8 mouse cellular contexts compared by ENCODE assay signal in the genomic region with DNA sequence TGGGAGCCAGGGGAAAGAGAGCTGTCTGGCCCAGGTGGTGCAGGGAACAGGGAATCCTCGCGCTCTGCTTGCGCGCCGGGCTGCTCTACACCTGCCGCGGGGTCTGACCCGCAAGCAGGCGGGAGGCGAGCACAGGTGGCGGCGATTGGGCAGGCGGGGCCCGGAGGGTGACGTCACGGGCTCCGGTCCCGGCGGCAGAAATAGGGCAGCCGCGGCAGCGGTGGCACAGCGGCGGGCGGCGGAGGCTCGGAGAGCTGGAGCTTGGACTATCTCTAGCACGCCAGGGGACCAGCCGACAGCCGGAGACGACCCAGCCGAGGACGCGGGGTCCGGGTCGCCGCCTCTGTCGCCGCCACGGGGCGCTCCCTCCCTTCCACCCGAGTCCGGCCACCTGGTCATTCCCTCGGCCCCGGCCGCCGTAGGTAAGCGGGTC. TPM values are rescaled to one million over a fixed set of nuclear protein-coding genes. Genes with fewer than 3 reads are reported as not detected.
DNase-seq lines count a peak whose midpoint lies in the region; ATAC-seq and TF ChIP-seq lines count a peak whose summit lies in the region.

A gene (plus strand): TSS at position 174 of the 433 bp plus-strand sequence.

- no peaks in the 10 kb centered on the region for H3K9me3 ChIP-seq in heart, embryonic 16.5 days (replicated peaks; ENCODE audit: control insufficient read depth, low read length)
- H3K9me3 ChIP-seq in liver, embryonic 16.5 days (replicated peaks; ENCODE audit: control insufficient read depth, low read length): no peaks in the 10 kb centered on the region

- peaks cover 8% of the 10 kb centered on the region for H3K4me1 ChIP-seq in heart, embryonic 16.5 days (ENCODE audit: control insufficient read depth, insufficient read depth, low read length)
- no peaks in the 10 kb centered on the region; the same call in 1 of the 2 replicates for H3K4me1 ChIP-seq in liver, embryonic 16.5 days (ENCODE audit: control insufficient read depth, low read depth, low read length)
- peaks cover 12% of the 10 kb centered on the region for H3K4me1 ChIP-seq in olfactory bulb, adult 2 months (ENCODE audit: control insufficient read depth, insufficient read depth, low read length)

- TF ChIP-seq CTCF in olfactory bulb, adult 2 months (IDR thresholded peaks at IDR 0.05; ENCODE audit: insufficient read depth, low read depth, low read length): no peak

- no peak within 1 kb of the TSS for H3K27ac ChIP-seq in heart, embryonic 16.5 days (ENCODE audit: low read length)
- H3K27ac ChIP-seq in liver, embryonic 16.5 days (ENCODE audit: low read length): no peak within 1 kb of the TSS
- no peak within 1 kb of the TSS for H3K27ac ChIP-seq in olfactory bulb, adult 2 months (ENCODE audit: insufficient read depth, low read depth, low read length)

- TF ChIP-seq POLR2A in olfactory bulb, adult 2 months (IDR thresholded peaks at IDR 0.05; ENCODE audit: insufficient read depth, low read depth, low read length): peak; percentile 36; the same call in 1 of the 2 replicates

- under 1% methylated on average over 35 of the region's 48 CpGs for WGBS in heart, embryonic 16.5 days
- under 1% methylated on average over 44 of the region's 48 CpGs for WGBS in liver, embryonic 16.5 days (ENCODE audit: insufficient replicate concordance)
- under 1% methylated on average over 48 of the region's 48 CpGs for WGBS in olfactory bulb, adult 2 months

- H3K9ac ChIP-seq in heart, embryonic 16.5 days (ENCODE audit: low read length): peak within 1 kb of the TSS; percentile 78
- H3K9ac ChIP-seq in liver, embryonic 16.5 days (ENCODE audit: low read depth, low read length): no peak within 1 kb of the TSS

- H3K4me2 ChIP-seq in heart, embryonic 16.5 days (ENCODE audit: low read depth, low read length): peak within 1 kb of the TSS; percentile 96
- H3K4me2 ChIP-seq in liver, embryonic 16.5 days (ENCODE audit: low read depth, low read length): peak within 1 kb of the TSS; percentile 50

- 0 out of 2 replicates have a peak, but pooled peaks have one; percentile 50 for ATAC-seq in heart, embryonic 16.5 days (replicated peaks; ENCODE audit: extremely low read depth, insufficient read depth, low FRiP score)
- ATAC-seq in liver, embryonic 16.5 days (ENCODE audit: low read depth): no peak
- ATAC-seq in megakaryocyte-erythroid progenitor cell, adult 5-6 weeks (replicated peaks; ENCODE audit: low FRiP score, low TSS enrichment, poor library complexity, severe bottlenecking): no peak

- H3K27me3 ChIP-seq in heart, embryonic 16.5 days (ENCODE audit: control insufficient read depth, insufficient read depth, low read length): peaks cover 32% of the 10 kb centered on the region
- peaks cover 42% of the 10 kb centered on the region for H3K27me3 ChIP-seq in liver, embryonic 16.5 days (ENCODE audit: control insufficient read depth, insufficient read depth, low read depth, low read length)

- no peaks in the 10 kb centered on the region for H3K36me3 ChIP-seq in heart, embryonic 16.5 days (ENCODE audit: control insufficient read depth, insufficient read depth)
- no peaks in the 10 kb centered on the region for H3K36me3 ChIP-seq in liver, embryonic 16.5 days (ENCODE audit: control insufficient read depth, insufficient read depth)

- DNase-seq in heart, adult 18-20 months: peak; percentile 27 to 32
- DNase-seq in heart, adult 8-10 months (ENCODE audit: low spot score): no peak
- DNase-seq in cerebellum, postnatal 36 days: peak; percentile 70 to 71
- peak; percentile 26 to 61 for DNase-seq in kidney, postnatal 36 days

- peak within 1 kb of the TSS; percentile 72 for H3K4me3 ChIP-seq in heart, embryonic 16.5 days (ENCODE audit: low read length)
- peak within 1 kb of the TSS; percentile 43 for H3K4me3 ChIP-seq in liver, embryonic 16.5 days (ENCODE audit: low read depth, low read length)
- H3K4me3 ChIP-seq in olfactory bulb, adult 2 months (ENCODE audit: insufficient read depth, low read depth, low read length): peak within 1 kb of the TSS; percentile 58

RNA-seq across cellular contexts. Expression of the gene that starts here (rescaled TPM):
- 1 to 10 TPM; 2.8 to 5.6 TPM for total RNA-seq in heart, adult 18-20 months (2021)
- total RNA-seq in heart, adult 8-10 months (2022): 1 to 10 TPM; 3.0 to 9.4 (median 4.3) TPM
- 6.6 and 8.7 TPM in 2 replicates for polyA plus RNA-seq in heart, embryonic 16.5 days (2015; fragmentation: Nextera tagmentation; extraction: Ambion mirVana)
- polyA plus RNA-seq in liver, embryonic 16.5 days (2015; fragmentation: Nextera tagmentation; extraction: Ambion mirVana): 0.04 and 0.08 TPM in 2 replicates
- not detected in 2 replicates for polyA plus RNA-seq in olfactory bulb, adult 2 months (2012; ENCODE audit: insufficient read depth, insufficient read length, low replicate concordance, missing spikeins)
- 0.49 TPM in 1 of 2 replicates, not detected in the other for total RNA-seq in megakaryocyte-erythroid progenitor cell, adult 5-6 weeks (2014; fragmentation: Nextera tagmentation)
- total RNA-seq in megakaryocyte-erythroid progenitor cell, adult 5-6 weeks (2017): 0.19 TPM in 1 of 2 replicates, not detected in the other
